Mouse (Mus musculus): ENCODE data around the gene Cfap74.

DNA sequence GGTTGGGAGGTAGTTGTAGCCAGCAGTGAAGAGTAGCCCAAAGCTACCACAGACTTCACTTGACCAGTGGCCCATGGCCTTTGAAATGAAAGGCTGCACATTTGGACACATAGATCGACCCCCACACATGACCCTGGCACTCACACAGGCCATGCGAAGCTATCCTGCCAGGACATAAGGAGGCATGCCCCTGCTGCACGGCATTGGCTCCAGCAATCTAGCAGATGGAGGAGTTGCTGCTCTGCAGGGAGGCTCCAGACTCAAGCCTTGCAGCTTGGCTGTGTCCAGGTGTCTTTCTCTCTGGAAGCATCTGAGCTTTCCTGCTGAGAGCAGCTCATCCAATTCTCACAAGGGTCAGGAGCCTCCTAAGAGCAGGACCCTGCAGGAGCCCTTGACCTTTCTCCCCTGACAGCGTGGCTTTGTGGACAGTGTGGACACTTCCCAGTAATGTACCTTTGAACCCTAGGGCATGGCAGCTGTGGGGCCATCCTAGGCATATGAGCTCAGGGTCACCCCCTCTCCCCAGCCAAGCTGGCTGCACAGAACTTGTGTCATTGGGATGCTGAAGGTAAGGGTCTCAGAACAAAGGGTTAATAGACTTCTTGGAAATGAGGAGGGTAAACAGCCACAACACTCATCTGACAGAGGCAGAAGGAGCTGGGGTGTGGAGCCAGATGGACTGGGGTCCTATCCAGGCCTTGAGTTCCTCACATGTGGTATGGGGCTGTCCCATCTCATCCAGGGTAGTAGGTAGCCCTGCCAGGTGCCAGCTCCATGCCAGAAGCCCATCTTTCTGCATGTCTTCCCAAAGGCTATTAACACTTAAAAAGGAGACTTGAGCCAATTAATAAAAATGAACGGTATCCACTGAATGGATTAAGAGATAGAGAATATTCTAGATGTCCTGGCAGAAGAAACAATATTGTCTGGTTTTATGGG, 36.9 kb upstream of the Cfap74 start:
- TF ChIP-seq CTCF (IDR thresholded peaks at IDR 0.05; ENCODE audit: insufficient read depth, low read length) (no peak), POLR2A (IDR thresholded peaks at IDR 0.05; ENCODE audit: borderline replicate concordance, extremely low read depth, low read depth, low read length) (no peak)

All from lung, adult 2 months (tissue).